Mouse (Mus musculus) megakaryocyte, embryonic 14.5 days (primary cell): Measurements from ENCODE around the gene Slc8b1.

ENCODE experiments used
- FLI1 ChIP-seq: IDR thresholded peaks from 2 replicates; pipeline ENCODE4 v1.6.1; 2012; ENCODE audit warnings: low read length, inconsistent platforms, mixed read lengths
- GATA1 ChIP-seq: IDR thresholded peaks from 3 replicates; pipeline ENCODE4 v1.6.1; 2012; ENCODE audit warnings: mixed read lengths, low read length, inconsistent platforms, borderline replicate concordance

GRCm38 (mm10) chr5:120468830-120469229, 42.1 kb upstream of the Slc8b1 start:
- TF ChIP-seq GATA1 (no peak), FLI1 (no peak)
